Mouse (Mus musculus) heart, postnatal 0 days (tissue): Measurements from ENCODE around the gene Gfod1. TPM values are rescaled to one million over a fixed set of nuclear protein-coding genes. Genes with fewer than 3 reads are reported as not detected.

Experiments used
- ATAC-seq: fragments of 200-750 bp; cut with Nextera tagmentation; 2 replicates; pipeline ENCODE4 v1.8.0; 2017; ENCODE audit warnings: low read depth, moderate number of reproducible peaks, moderate library complexity; ENCODE audit not compliant: insufficient read depth
- DNase-seq: peaks from one replicate; pipeline ENCODE4 v3.0.0-alpha.2; 2016; ENCODE audit warnings: low spot score
- H3K27ac ChIP-seq: fragments of 300-500 bp; sonication (generic); 2 replicates; pipeline ENCODE4 v1.5.1; 2014; ENCODE audit warnings: low read depth, mild to moderate bottlenecking
- H3K27me3 ChIP-seq: fragments of 300-500 bp; sonication (generic); 2 replicates; pipeline ENCODE4 v1.6.1; 2014; ENCODE audit warnings: low read length, mixed read lengths; ENCODE audit not compliant: control insufficient read depth, insufficient read depth
- H3K36me3 ChIP-seq: fragments of 300-500 bp; sonication (generic); replicated peaks from 2 replicates; pipeline ENCODE4 v1.6.1; 2014; ENCODE audit warnings: low read length, mixed read lengths; ENCODE audit not compliant: control insufficient read depth, insufficient read depth
- H3K4me1 ChIP-seq: fragments of 300-500 bp; sonication (generic); 2 replicates; pipeline ENCODE4 v1.6.1; 2014; ENCODE audit warnings: antibody characterized with exemption; ENCODE audit not compliant: control insufficient read depth, insufficient read depth
- H3K4me2 ChIP-seq: fragments of 300-500 bp; sonication (generic); 2 replicates; pipeline ENCODE4 v1.6.1; 2014; ENCODE audit warnings: low read depth, mild to moderate bottlenecking, low read length, moderate library complexity
- H3K4me3 ChIP-seq: fragments of 300-500 bp; sonication (generic); 2 replicates; pipeline ENCODE4 v1.5.1; 2014; ENCODE audit warnings: low read depth, low read length
- H3K9ac ChIP-seq: fragments of 300-500 bp; sonication (generic); replicated peaks from 2 replicates; pipeline ENCODE4 v1.6.1; 2014; ENCODE audit warnings: low read depth, low read length, mixed read lengths
- H3K9me3 ChIP-seq: fragments of 300-500 bp; sonication (generic); replicated peaks from 2 replicates; pipeline ENCODE4 v1.6.1; 2016; ENCODE audit warnings: low read length; ENCODE audit not compliant: control insufficient read depth
- CTCF ChIP-seq: IDR thresholded peaks from 2 replicates; pipeline ENCODE4 v1.5.1; 2016; ENCODE audit warnings: antibody characterized with exemption, control low read depth, low read depth
- EP300 ChIP-seq: IDR thresholded peaks from 2 replicates; pipeline ENCODE4 v1.6.1; 2016; ENCODE audit warnings: antibody characterized with exemption, low read depth
- WGBS: fragments of 180-500 bp; shearing (Covaris S2); extraction: QIAGEN DNeasy Blood & Tissue Kit; methylation state at CpG from one replicate; pipeline ENCODE4 v1.1.7; 2014; 5-methylcytosine and 5-hydroxymethylcytosine counted together
- polyA plus RNA-seq: library from polyadenylated mRNA; unstranded; fragments of >200 nt; fragmentation: Nextera tagmentation; extraction: Ambion mirVana; gene quantifications from 2 replicates; pipeline ENCODE4 v1.2.1, GENCODE M21; 2015
- total RNA-seq: library from RNA; depleted of rRNA; stranded (reverse); fragments of >200 nt; gene quantifications from 2 replicates; pipeline ENCODE4 v1.2.3, GENCODE M21; 2014; ENCODE audit warnings: low replicate concordance

The Gfod1 gene
- total and polyA plus RNA-seq, 2 experiments from 2014 or later, result 2.5 to 20.5 TPM

GRCm38 (mm10) chr13:43273906-43274305, 30.1 kb downstream of the Gfod1 start:
- no peak overlapping the region for H3K4me3 ChIP-seq
- peaks cover 20% of the 10 kb centered on the region for H3K4me1 ChIP-seq
- H3K9me3 ChIP-seq, result no peaks in the 10 kb centered on the region
- ATAC-seq, result no peak
- no peak overlapping the region for H3K27ac ChIP-seq
- H3K36me3 ChIP-seq, result no peaks in the 10 kb centered on the region
- no peaks in the 10 kb centered on the region for H3K27me3 ChIP-seq
- H3K4me2 ChIP-seq, result no peak overlapping the region
- TF ChIP-seq EP300, result no peak
- no peak for TF ChIP-seq CTCF
- WGBS, result 96% methylated on average over 14 of the region's 14 CpGs
- no peak for DNase-seq
- H3K9ac ChIP-seq, result no peak overlapping the region

- DNase-seq (peak; percentile 74), ATAC-seq (peak; percentile 80)
- WGBS, result 47% methylated on average over 13 of the region's 13 CpGs
- peak overlapping the region; percentile 61 for H3K27ac ChIP-seq
- no peaks in the 10 kb centered on the region for H3K9me3 ChIP-seq
- H3K9ac ChIP-seq, result no peak overlapping the region
- no peak overlapping the region for H3K4me2 ChIP-seq
- peaks cover 20% of the 10 kb centered on the region for H3K4me1 ChIP-seq
- H3K36me3 ChIP-seq, result no peaks in the 10 kb centered on the region
- no peak overlapping the region for H3K4me3 ChIP-seq
- H3K27me3 ChIP-seq, result no peaks in the 10 kb centered on the region
- TF ChIP-seq EP300 (0 out of 2 replicates have a peak, but pooled peaks have one; percentile 66), CTCF (no peak)
Measured at GRCm38 (mm10) chr13:43272303-43273135, 31.5 kb downstream of the Gfod1 start.

- H3K27me3 ChIP-seq, result no peaks in the 10 kb centered on the region
- no peak overlapping the region for H3K4me2 ChIP-seq
- H3K27ac ChIP-seq, result peak overlapping the region; percentile 61
- no peak overlapping the region for H3K4me3 ChIP-seq
- H3K4me1 ChIP-seq, result peaks cover 20% of the 10 kb centered on the region
- peak; percentile 51 for DNase-seq
- no peaks in the 10 kb centered on the region for H3K36me3 ChIP-seq
- no peak overlapping the region for H3K9ac ChIP-seq
- H3K9me3 ChIP-seq, result no peaks in the 10 kb centered on the region
- 35% methylated on average over 9 of the region's 9 CpGs for WGBS
- peak; percentile 62 for ATAC-seq
- TF ChIP-seq CTCF (no peak), EP300 (no peak)
Measured at GRCm38 (mm10) chr13:43271481-43271880, 32.5 kb downstream of the Gfod1 start.

- Histone ChIP-seq H3K9me3 (no peaks in the 10 kb centered on the region), H3K4me2 (no peak overlapping the region), H3K36me3 (no peaks in the 10 kb centered on the region), H3K4me1 (peaks cover 20% of the 10 kb centered on the region), H3K4me3 (no peak overlapping the region), H3K9ac (no peak overlapping the region), H3K27me3 (no peaks in the 10 kb centered on the region), H3K27ac (no peak overlapping the region)
- no peak for DNase-seq
- WGBS, result 73% methylated on average over 10 of the region's 10 CpGs
- no peak for TF ChIP-seq EP300
- no peak for TF ChIP-seq CTCF
- no peak for ATAC-seq
Measured at GRCm38 (mm10) chr13:43270220-43270597, 33.8 kb downstream of the Gfod1 start.

- TF ChIP-seq EP300, result no peak
- TF ChIP-seq CTCF, result no peak
- H3K4me1 ChIP-seq, result peaks cover 20% of the 10 kb centered on the region
- H3K9ac ChIP-seq, result no peak overlapping the region
- H3K9me3 ChIP-seq, result no peaks in the 10 kb centered on the region
- no peak overlapping the region for H3K4me2 ChIP-seq
- H3K27ac ChIP-seq, result no peak overlapping the region
- H3K4me3 ChIP-seq, result no peak overlapping the region
- peak; percentile 3 for DNase-seq
- no peaks in the 10 kb centered on the region for H3K36me3 ChIP-seq
- WGBS, result 57% methylated on average over 4 of the region's 4 CpGs
- no peaks in the 10 kb centered on the region for H3K27me3 ChIP-seq
- ATAC-seq, result no peak
Measured at GRCm38 (mm10) chr13:43269460-43270219, 34.3 kb downstream of the Gfod1 start.
